Mouse (Mus musculus): ENCODE results near the gene Bcdin3d. TPM values are rescaled to one million over a fixed set of nuclear protein-coding genes. Genes with fewer than 3 reads are reported as not detected.

The Bcdin3d gene
- polyA plus RNA-seq (2012; rRNA removed), result 5.7 and 7.1 TPM in 2 replicates

DNA sequence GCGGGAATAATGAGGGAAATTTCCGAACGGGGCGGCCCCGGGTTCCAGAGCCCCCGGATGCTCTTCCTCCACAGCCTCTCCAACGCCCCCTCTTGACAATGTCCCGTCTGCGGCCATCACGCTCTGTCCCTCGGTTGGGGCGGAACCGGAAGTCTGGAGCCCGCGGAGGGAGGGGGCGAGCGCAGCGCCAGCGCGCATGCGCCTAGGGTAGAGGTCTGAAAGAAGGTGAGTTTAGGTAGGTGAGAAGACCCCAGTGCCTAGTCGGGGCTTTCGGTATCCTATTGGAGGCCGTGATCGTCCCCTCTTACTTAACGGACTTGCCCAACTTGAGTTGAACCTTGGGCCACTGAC is at the start of gene Bcdin3d:
Gene Bcdin3d (minus strand): TSS at position 155 of the 351 bp plus-strand sequence.

DNA sequence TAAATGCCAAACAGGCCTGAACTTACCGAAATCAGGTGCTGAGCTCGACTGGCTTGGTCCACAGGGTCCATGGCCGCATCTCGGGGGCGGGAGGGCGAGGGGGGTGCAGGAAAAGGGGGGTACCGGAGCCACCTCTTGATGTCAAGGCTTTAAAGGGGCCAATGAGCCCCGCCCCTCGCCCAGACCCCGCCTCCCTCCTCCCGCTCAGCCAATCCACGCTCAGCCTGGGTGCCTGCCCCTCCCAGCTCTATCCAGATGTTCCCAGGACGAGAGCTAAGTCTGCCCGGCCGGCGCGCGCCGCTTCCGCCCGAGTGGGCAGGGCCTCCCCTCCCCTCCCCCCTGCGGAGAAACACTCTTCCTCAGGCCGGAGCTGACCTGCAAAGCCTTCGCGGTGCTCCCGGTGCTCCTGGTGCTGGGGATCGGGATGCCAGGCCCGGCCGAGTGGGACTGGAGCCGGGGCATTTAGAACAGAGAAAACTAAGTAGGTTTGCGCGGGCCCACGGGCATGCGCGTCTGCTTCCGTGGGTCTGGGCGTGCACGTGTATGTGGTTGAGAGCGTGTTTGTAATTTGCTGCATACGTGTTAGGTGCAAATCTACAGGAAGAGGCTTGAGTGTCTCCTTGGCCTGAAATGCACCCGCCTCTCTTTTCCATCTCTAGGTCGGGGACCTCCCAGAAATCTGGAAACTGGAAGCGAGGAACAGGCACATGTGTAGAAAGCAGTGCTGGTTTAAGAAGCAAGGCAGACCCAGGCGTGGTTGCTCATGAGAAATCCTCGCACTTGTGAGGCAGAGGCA is 16.7 kb downstream of the Bcdin3d start, which contains the start of gene Nckap5l:
Gene Nckap5l (minus strand): TSS at position 143 of the 796 bp plus-strand sequence.

Other genes with a start within 250 kb of the Bcdin3d start
- gene Kcnh3, start 249.9 kb downstream of the Bcdin3d start, polyA plus RNA-seq (2012; rRNA removed), result 29.5 and 36.7 TPM in 2 replicates
- 64.5 and 65.2 TPM in 2 replicates for gene Mcrs1, start 222.8 kb downstream of the Bcdin3d start, polyA plus RNA-seq (2012; rRNA removed)
- gene Prpf40b, start 179.6 kb downstream of the Bcdin3d start, polyA plus RNA-seq (2012; rRNA removed), result 41.1 and 42.3 TPM in 2 replicates
- gene Fam186b, start 178.8 kb downstream of the Bcdin3d start, polyA plus RNA-seq (2012; rRNA removed), result not detected in 2 replicates
- 8.5 and 8.9 TPM in 2 replicates for gene Fmnl3, start 104.2 kb downstream of the Bcdin3d start, polyA plus RNA-seq (2012; rRNA removed)
- gene Tmbim6, start 81.8 kb downstream of the Bcdin3d start, polyA plus RNA-seq (2012; rRNA removed), result 1,109 and 1,381 TPM in 2 replicates
- gene Nckap5l, start 17.0 kb downstream of the Bcdin3d start, polyA plus RNA-seq (2012; rRNA removed), result 4.2 and 4.4 TPM in 2 replicates
- 1.0 and 2.0 TPM in 2 replicates for gene Faim2, start 53.4 kb upstream of the Bcdin3d start, polyA plus RNA-seq (2012; rRNA removed)
- gene Aqp2, start 104.3 kb upstream of the Bcdin3d start, polyA plus RNA-seq (2012; rRNA removed), result not detected in 2 replicates
- 0.19 and 0.43 TPM in 2 replicates for gene Aqp5, start 116.1 kb upstream of the Bcdin3d start, polyA plus RNA-seq (2012; rRNA removed)
- not detected in 2 replicates for gene Aqp6, start 126.7 kb upstream of the Bcdin3d start, polyA plus RNA-seq (2012; rRNA removed)
- gene Racgap1, start 176.9 kb upstream of the Bcdin3d start, polyA plus RNA-seq (2012; rRNA removed), result 10.6 and 12.4 TPM in 2 replicates
- 0.42 and 0.56 TPM in 2 replicates for gene Asic1, start 195.6 kb upstream of the Bcdin3d start, polyA plus RNA-seq (2012; rRNA removed)
- gene Smarcd1, start 227.4 kb upstream of the Bcdin3d start, polyA plus RNA-seq (2012; rRNA removed), result 20.5 and 22.6 TPM in 2 replicates
- 1.3 and 2.1 TPM in 2 replicates for gene Gm17349, start 230.8 kb upstream of the Bcdin3d start, polyA plus RNA-seq (2012; rRNA removed)
- gene Gpd1, start 242.8 kb upstream of the Bcdin3d start, polyA plus RNA-seq (2012; rRNA removed), result 24.8 and 25.9 TPM in 2 replicates

Measured in colon, adult 2 months (tissue).